Mouse (Mus musculus) duodenum, adult 2 months (tissue): Measurements from ENCODE around the gene Spata19. TPM values are rescaled to one million over a fixed set of nuclear protein-coding genes. Genes with fewer than 3 reads are reported as not detected.

ENCODE experiments used
- polyA plus RNA-seq: library from polyadenylated mRNA; depleted of rRNA; stranded (reverse); fragments of >200 nt; gene quantifications from 2 replicates; pipeline ENCODE4 v1.2.3, GENCODE M21; 2012; ENCODE audit warnings: low replicate concordance; rRNA removed

Gene Spata19
- not detected in 2 replicates for polyA plus RNA-seq

DNA sequence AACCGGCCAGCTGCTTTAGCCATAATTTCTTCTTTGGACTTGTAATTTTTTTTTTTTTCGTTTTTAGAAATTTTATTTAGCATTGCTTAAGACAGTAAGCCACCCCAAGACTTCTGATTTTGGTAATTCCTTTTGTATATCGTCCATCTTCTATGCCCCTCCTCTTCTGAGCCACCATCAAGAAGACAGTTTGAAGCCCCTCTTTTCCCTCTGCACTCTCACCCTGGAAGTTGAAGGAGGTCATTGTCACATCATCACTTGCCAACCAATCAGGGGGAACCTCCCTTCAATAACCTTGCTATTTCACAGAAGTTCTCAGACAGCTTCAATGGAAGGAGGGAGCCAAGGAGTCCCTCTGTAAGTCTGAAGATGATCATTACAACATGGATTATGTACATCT is at the start of gene Spata19:
Gene Spata19 (plus strand): TSS at position 301 of the 400 bp plus-strand sequence.

Other genes with a start within 250 kb of the Spata19 start
- 3.7 and 4.9 TPM in 2 replicates for gene Jam3, start 241.4 kb upstream of the Spata19 start, polyA plus RNA-seq
- 1.3 and 3.0 TPM in 2 replicates for gene Igsf9b, start 97.6 kb upstream of the Spata19 start, polyA plus RNA-seq